Mouse (Mus musculus): ENCODE data around the gene Asb10. TPM values are rescaled to one million over a fixed set of nuclear protein-coding genes. Genes with fewer than 3 reads are reported as not detected.
A peak's percentile ranks its signal among the peaks of the same experiment; 100 is the strongest.

Gene Asb10
- total RNA-seq, 2 experiments from 2014 or later = 101 to 107 TPM

GRCm38 (mm10) chr5:24527780-24528179 is 13.0 kb downstream of the Asb10 start:
- intact Hi-C loops (cut with DNase I) = loop anchor here (2.0 kb wide), 1 partner anchor 15 kb away; no protein-coding TSS in a partner anchor
- DNase-seq = no peak
- Histone ChIP-seq H3K27ac (no peak overlapping the region), H3K4me3 (no peak overlapping the region)
- TF ChIP-seq CTCF (IDR thresholded peaks at IDR 0.05) = no peak

DNA sequence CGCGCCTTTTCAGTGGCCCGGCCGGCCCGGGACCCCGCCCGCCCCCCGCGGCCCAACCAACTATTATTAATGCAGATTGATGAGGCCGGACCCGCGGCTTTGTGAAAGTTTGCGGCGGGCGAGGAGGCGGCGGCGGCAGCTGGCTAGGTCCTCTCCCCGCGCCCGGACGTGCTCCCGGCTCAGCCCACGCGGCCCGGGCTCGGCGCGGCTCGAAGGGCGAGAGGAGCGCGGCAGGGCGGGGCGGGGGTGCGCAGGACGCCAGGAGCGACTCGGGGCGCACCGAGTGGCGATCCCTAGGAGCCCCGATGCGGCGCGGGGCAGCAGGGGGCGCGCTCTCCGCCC is 13.9 kb downstream of the Asb10 start, which contains the start of gene Gbx1:
Gene Gbx1, minus strand, starts transcription at position 314 of the 342 bp plus-strand sequence.
- intact Hi-C loops (cut with DNase I) = no loop called here
- peak; percentile 66 for DNase-seq
- Histone ChIP-seq H3K4me3 (peak within 1 kb of the TSS; percentile 69), H3K27ac (no peak within 1 kb of the TSS)
- TF ChIP-seq CTCF (IDR thresholded peaks at IDR 0.05) = no peak; the same call in 1 of the 2 replicates

DNA sequence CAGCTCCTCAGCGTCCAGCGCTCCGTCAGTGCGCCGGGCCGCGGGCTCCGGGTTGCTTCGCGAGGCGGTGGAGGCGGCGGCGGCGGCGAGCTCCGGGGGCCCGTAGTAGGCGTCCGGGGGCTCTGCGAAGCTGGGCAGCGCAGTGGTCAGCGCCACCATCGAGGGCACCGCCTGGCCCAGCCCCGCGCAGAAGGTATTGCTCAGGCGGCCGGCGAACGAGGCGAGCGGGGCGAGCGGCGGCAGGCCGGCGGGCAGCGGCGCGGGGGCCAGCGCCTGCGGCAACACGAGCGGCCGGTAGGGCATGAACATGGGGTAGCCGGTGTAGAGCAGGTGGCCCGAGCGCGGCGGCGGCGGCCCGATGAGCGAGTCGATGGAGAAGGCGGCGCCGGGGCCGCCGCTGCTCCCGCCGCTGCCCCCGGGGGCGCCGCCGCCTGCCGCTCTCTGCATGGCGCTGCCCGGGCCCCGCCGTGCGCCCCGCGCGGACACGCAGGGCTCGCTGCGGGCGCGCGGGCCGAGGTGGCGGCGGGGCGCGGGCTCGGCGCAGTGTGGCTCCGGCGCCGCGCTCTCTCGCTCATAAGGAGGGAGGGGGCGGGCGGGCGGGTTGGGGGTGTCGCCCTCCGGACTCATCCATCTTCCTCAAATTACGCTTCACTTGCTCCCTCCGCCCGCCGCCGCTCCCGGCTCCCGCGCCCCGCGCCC is 14.4 kb downstream of the Asb10 start:
- DNase-seq = peak; percentile 48
- intact Hi-C loops (cut with DNase I) = no loop called here
- Histone ChIP-seq H3K4me3 (peak overlapping the region; percentile 69), H3K27ac (no peak overlapping the region)
- peak; percentile 12; the same call in 1 of the 2 replicates for TF ChIP-seq CTCF (IDR thresholded peaks at IDR 0.05)

- no peak for DNase-seq
- TF ChIP-seq CTCF (IDR thresholded peaks at IDR 0.05) = no peak
- intact Hi-C loops (cut with DNase I) = no loop called here
- Histone ChIP-seq H3K4me3 (peak overlapping the region; percentile 69), H3K27ac (no peak overlapping the region)
Measured at GRCm38 (mm10) chr5:24525360-24526189, 15.2 kb downstream of the Asb10 start.

GRCm38 (mm10) chr5:24524522-24524921 is 16.3 kb downstream of the Asb10 start:
- Histone ChIP-seq H3K27ac (no peak overlapping the region), H3K4me3 (no peak overlapping the region)
- DNase-seq = no peak
- no peak for TF ChIP-seq CTCF (IDR thresholded peaks at IDR 0.05)
- intact Hi-C loops (cut with DNase I) = no loop called here

DNA sequence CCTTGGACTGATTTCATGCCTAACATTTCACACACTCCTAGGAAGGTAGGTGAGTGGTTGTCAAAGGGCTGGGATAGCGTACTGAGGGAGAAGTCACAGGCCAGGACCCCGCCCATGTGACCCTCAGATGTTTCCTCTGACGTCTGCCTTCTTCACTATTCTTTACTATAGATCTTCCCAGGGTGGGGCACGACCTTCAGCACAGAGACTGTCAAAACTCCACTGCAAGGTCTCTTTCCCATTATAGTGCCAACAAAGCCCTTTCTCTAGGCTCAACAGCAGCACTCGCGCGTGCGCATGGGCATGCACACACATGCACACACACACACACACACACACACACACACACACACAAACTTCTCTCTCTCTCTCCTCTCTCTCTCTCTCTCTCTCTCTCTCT is 17.0 kb downstream of the Asb10 start:
- DNase-seq = no peak
- TF ChIP-seq CTCF (IDR thresholded peaks at IDR 0.05) = no peak
- Histone ChIP-seq H3K4me3 (no peak overlapping the region), H3K27ac (no peak overlapping the region)
- intact Hi-C loops (cut with DNase I) = no loop called here

GRCm38 (mm10) chr5:24521366-24521765 is 19.4 kb downstream of the Asb10 start:
- intact Hi-C loops (cut with DNase I) = no loop called here
- Histone ChIP-seq H3K27ac (no peak overlapping the region), H3K4me3 (no peak overlapping the region)
- no peak for TF ChIP-seq CTCF (IDR thresholded peaks at IDR 0.05)
- DNase-seq = no peak

GRCm38 (mm10) chr5:24512271-24512670 is 28.5 kb downstream of the Asb10 start:
- DNase-seq = peak; percentile 63
- TF ChIP-seq CTCF (IDR thresholded peaks at IDR 0.05) = no peak
- Histone ChIP-seq H3K27ac (no peak overlapping the region), H3K4me3 (no peak overlapping the region)
- intact Hi-C loops (cut with DNase I) = loop anchor here (2.0 kb wide), 1 partner anchor 17 kb away; no protein-coding TSS in a partner anchor

DNA sequence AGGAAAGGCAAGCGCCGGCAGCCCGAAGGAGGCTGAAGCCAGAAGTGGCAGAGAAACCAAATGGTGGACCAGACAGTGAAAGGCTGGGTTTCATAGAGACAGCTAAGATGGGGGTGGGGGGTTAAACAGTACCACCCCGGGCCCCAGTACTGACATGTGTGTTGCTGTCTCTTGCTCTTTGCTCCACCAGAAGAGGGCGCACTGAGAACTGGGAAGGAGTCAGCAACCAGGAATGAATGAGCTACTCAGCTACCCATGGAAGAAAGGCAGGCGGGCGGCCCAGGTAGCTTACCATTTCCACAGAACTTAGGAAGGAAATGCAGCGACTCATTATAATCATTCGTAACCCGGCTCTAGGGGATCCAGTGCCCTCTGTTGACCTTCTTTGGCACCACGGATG is 30.1 kb downstream of the Asb10 start:
- intact Hi-C loops (cut with DNase I) = loop anchor here (1.0 kb wide), 2 partner anchors 87 to 142 kb away; no protein-coding TSS in a partner anchor
- TF ChIP-seq CTCF (IDR thresholded peaks at IDR 0.05) = peak; percentile 79
- peak; percentile 73 for DNase-seq
- no peak overlapping the region for H3K4me3 ChIP-seq
- H3K27ac ChIP-seq = no peak overlapping the region

DNA sequence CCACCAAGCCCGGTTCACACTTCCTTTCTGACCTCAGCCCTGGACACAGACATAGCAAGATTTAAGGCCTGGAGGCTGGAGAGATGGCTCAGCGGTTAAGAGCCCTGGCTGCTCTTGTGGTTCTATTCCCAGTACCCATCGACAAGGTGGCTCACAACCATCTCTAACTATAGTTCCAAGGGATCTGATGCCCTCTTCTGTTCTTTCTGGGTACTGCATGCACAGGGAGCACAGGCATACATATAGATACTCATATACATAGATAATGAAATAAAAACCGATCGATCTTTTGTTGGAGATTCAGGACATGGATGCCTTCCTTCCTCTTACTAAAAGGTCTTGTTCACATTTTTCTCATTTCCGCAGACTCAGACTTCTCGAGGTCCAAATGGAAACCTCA is 32.4 kb downstream of the Asb10 start:
- peak; percentile 10; the same call in 1 of the 2 replicates for TF ChIP-seq CTCF (IDR thresholded peaks at IDR 0.05)
- H3K4me3 ChIP-seq = no peak overlapping the region
- no peak overlapping the region for H3K27ac ChIP-seq
- no peak for DNase-seq
- intact Hi-C loops (cut with DNase I) = no loop called here

DNA sequence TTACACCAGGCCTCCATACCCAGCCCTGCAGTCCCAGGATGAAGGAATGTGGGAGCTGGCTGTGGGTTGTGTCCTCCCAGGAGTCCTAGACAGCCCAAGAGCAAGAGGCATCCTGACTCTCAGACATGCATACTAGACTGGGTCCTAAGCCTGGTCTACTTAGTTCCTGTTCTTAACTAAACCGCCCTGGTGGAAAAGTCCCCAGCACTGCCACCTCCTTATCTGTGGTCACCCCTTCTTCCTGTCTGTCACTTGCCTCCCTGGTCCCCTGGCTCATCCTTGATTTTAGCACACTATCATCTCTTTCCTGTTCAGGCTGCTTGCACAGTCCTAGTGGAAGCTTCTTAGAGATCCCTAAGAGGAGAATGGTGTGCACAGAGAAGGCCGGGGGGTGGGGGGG is 35.3 kb downstream of the Asb10 start:
- no peak for DNase-seq
- no peak for TF ChIP-seq CTCF (IDR thresholded peaks at IDR 0.05)
- Histone ChIP-seq H3K4me3 (no peak overlapping the region), H3K27ac (no peak overlapping the region)
- intact Hi-C loops (cut with DNase I) = no loop called here

GRCm38 (mm10) chr5:24502786-24503185 is 38.0 kb downstream of the Asb10 start:
- Histone ChIP-seq H3K27ac (no peak overlapping the region), H3K4me3 (no peak overlapping the region)
- no peak for DNase-seq
- intact Hi-C loops (cut with DNase I) = no loop called here
- TF ChIP-seq CTCF (IDR thresholded peaks at IDR 0.05) = no peak

- Histone ChIP-seq H3K4me3 (no peak overlapping the region), H3K27ac (no peak overlapping the region)
- DNase-seq = no peak
- TF ChIP-seq CTCF (IDR thresholded peaks at IDR 0.05) = no peak
- intact Hi-C loops (cut with DNase I) = no loop called here
Measured at GRCm38 (mm10) chr5:24500851-24501250, 39.9 kb downstream of the Asb10 start.

Measured in gastrocnemius, adult 2 months (tissue).